Mouse (Mus musculus) spleen, postnatal 10 days (tissue): ENCODE measurements at regions not wholly inside any gene's neighbourhood (a gene's known extent, or its start where the extent isn't known, plus 50 kb on each side); places are given as distances from the start of the nearest gene placed in this dataset.

Source experiments
- DNase-seq, 2 experiments: peaks; one replicate each; pipeline ENCODE4 v3.0.0; 2021 to 2022; ENCODE audit warnings: low spot score in 2 of 2

GRCm38 (mm10) chr7:135817868-135818267, 101.7 kb upstream of the Mki67 start:
- no peak for DNase-seq

GRCm38 (mm10) chr7:135818298-135818697, 102.1 kb upstream of the Mki67 start:
- DNase-seq, result no peak

DNA sequence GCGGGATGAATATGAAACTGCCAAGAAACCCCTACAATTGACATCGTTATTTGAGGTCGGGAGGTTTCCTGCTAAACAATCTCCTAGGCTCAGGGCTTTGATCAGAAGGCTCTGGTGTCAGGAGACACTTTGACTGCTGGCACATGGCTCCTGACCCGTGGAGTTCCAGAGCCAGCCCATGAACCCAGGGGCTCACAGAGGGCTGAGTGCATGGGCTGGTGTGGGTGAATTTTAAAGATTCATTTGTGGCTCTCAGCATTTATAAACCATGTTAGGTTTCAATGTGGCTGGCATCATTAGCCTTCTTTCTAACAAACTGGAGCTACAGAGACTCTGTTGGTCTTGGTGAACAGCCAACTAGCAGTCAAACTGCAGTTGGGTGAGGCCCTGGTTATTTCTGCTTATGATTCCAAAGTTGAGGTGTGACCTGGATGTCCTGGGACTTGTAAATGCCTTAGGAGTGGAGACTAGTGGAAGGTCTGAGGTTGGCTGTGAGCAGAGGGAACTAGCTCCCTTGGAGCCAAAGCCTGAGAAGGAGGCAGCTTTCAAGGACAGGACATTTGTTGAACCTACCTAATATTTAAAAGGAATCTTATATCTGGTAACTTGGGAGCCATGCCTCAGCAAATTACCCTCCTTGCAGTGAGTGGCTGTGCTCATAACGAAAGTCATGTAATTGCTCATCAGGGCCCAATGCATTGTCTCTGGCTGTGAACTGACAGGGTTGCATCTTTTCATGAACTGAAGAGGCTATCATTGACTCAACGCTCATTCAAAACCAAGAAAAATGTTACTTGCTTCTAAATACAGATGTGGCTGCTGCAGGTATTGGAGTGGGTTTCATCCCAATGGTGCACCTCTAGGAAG, 108.0 kb upstream of the Mki67 start:
- DNase-seq, result no peak

- DNase-seq, result no peak
These were observed 113.1 kb upstream of the Mki67 start for GRCm38 (mm10) chr7:135829246-135829645.

DNA sequence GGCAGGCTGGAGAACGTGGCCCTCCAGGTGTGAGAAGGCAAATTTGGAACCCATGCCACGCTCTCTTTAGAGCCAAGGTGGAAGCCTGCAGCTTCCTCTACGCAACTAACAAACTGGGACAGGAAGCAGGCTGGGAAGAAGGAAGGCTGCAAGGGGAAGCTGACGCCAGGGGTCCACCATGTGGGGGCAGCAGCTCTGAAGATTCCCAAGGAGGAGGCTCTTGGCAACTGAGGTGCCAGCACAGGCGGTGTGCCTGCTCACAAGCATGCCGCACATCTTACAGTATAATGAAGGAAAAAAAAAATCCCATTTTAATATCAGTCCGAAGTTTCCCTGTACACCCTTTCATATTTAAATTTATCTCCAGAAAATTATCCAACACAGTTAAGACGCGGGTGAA, 117.3 kb upstream of the Mki67 start:
- no peak for DNase-seq

DNA sequence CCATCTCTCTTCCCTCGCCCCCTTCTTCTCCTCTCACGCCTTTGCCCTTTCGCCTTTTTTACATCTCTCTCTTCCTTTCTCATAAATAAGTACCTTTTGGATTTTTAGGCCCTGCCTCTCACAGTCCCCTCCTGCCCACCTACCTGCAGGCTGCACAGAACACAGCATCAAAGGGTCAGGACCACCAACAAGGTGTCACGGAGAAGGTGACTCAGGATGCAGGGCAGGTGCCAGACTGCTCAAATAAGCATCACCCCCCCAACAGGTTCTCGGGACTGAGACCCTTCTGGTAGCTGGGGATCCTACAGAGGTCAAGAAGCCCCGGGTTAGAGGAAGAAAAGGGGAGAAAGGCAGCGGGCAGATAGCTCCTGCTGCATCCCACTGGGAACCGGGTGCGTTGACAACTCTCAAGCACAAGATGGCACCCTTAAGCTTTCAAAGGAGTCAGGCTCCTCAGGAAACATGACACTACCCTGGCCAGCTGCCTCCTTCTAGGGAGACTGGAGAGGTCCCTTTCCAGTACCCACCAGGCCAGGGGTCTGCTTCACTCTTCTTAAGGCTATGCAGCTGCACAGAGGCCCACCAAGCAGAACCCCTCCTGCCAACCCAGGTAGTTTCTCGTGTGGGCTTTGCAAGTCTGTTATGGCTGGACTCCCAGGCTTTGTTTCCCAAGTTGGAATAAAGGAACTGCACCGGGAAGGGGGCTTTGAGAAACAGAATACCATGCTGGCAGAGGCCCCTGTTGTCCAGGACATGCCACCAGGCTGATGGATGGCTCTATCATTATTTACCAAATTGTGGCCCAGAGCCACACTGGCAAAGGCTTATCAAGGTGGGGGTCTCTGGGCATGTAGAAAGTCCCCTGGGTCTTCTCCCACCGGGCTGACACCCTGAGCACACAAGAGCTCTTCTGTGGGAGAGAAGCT, 120.9 kb upstream of the Mki67 start:
- DNase-seq, result peak; percentile 26 to 44

- no peak for DNase-seq
These were observed 127.9 kb upstream of the Mki67 start for GRCm38 (mm10) chr7:135844018-135844417.

DNA sequence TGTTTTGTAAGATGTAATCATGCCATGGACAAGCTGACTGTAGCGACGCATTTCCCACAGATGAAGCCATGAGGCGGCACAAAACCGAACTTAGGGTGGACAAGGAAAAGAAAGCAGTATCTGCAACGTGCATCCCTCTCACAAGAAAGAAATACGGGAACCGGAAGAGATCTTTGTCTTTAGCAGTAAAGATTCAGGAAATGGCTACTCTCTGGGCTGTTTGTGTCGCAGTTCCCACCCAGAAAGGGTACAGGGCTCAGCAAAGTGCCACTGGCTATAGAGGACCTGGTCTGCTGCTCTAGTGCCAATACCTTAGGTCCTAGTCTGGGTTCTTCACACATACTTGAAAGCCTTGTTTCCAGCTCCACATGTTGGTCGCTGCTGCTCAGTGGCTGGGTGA, 131.1 kb upstream of the Mki67 start:
- no peak for DNase-seq

- no peak for DNase-seq
These were observed 132.0 kb upstream of the Mki67 start for GRCm38 (mm10) chr7:135848170-135848569.

DNA sequence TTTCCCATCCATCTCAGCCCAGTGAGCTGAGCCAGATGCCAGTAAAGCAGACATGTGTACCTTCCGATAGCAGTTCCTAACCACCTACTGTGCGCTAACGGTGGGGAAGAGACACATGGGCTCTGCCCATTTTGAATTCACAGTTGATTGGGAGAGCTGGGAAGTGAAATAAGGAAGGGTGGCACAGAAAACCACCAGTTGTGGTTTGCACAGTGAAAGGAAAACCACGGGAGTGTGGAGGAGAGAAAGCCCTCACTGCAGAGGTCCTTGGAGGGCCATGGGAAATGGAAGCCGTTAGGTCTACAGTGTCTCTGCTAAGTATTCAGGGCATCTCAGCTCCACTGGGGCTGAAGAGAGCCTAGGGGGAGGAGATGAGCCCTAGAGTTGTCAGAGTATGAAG, 132.7 kb upstream of the Mki67 start:
- DNase-seq, result no peak

DNA sequence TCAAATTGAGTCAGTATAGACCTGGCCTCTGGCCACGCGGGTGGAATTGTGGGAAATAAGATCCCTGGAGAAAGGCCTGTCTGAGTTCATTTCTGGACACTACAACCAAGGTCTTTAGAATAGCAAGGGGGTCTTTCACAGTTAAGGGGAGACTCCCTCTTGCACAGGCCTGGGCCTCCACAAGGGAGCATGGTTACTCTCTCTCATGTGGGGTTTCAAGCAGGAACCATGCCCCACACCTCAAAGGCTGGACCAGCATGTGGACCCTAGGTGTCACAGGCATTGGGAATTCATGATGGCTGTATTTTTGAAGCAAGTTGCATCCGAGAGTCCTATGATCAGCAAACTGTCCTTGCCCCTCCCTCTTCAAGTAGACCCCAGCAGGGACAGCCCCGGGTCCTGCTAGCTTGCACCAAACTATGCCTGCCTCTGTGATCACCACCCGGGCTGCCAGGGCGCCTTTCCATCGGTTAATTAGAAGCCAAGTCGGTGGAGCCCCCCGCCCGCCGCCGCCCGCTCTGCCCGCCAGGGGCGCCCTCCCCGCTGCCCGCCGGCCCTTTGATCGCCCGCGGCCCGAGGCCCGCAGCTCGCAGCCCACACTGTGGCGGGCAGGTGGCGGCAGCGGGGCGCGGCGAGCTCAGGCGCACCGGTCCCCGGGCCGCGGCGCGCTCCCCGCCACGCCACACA, 137.1 kb upstream of the Mki67 start:
- DNase-seq, result peak in 1 of 2 experiments; percentile 22

DNA sequence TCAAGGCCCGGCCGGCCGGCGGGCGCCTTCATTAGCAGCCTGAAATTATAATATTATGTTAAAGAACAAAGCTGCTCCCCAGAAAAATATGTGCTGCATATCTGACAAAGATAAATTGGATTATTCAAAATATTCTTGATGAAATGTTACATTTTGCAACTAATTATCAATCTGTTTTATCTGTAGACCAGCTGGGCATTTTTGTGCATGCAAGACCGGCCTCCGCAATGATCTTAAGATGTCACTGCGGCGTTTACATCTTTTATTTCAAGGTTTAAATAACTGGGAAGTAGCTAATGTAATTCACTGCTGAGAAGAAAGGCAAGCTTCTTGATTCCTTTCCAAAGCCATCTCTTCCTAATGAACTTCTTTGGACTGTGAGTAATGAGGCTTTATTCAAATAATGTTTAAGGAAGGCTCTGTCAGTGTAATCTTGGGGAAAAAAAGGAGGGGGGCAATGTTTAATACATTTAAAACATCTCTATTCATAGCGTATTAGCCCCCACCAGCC, 137.7 kb upstream of the Mki67 start:
- no peak for DNase-seq

- no peak for DNase-seq
These were observed 144.1 kb upstream of the Mki67 start for GRCm38 (mm10) chr7:135860288-135860687.

- DNase-seq, result no peak
These were observed 144.7 kb upstream of the Mki67 start for GRCm38 (mm10) chr7:135860741-135861408.

- DNase-seq, result no peak
These were observed 145.2 kb upstream of the Mki67 start for GRCm38 (mm10) chr7:135861409-135861805.

DNA sequence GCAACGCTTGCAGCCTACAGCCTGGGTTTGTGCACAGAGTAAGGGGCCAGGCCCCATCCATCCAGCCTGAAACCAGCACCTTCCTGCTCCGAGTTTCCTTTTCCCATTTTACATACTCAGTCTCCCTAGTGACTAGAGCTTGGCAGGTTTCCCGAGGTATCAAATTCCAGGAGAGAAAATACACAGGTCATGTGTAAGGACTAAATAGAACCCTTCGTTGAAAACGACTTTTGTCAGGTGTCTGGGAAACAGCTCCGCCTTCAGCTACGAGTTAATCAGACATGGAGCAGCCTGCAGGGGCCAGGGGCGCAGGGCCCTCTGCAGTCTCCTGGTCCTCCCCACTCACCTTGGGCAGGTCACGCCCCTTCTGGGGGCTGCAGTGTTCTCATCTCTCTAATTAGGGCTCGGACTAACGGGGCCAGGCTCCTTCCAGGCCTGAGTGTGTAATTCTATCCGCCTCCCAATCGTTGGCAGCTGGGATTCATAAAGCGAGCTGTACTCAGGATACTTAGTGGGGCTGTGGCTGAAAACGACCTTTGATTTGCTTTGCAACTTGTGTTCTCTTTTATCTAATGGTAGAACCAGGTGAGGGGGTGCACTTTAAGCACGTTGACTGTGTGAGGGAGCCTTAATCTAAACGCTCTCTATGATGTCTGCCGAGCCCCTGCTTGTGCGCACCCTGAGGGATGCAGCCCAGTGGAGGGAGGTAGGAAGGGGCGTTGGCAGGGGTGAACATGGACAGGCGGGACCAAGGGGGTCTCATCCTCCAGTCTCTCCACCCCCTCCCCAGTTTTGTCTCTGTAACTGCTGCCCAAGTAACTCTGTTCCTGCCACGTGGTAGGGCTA, 147.6 kb upstream of the Mki67 start:
- no peak for DNase-seq

- no peak for DNase-seq
These were observed 154.8 kb upstream of the Mki67 start for GRCm38 (mm10) chr7:135870981-135871380.

- DNase-seq, result no peak
These were observed 161.1 kb upstream of the Mki67 start for GRCm38 (mm10) chr7:135877091-135877874.

DNA sequence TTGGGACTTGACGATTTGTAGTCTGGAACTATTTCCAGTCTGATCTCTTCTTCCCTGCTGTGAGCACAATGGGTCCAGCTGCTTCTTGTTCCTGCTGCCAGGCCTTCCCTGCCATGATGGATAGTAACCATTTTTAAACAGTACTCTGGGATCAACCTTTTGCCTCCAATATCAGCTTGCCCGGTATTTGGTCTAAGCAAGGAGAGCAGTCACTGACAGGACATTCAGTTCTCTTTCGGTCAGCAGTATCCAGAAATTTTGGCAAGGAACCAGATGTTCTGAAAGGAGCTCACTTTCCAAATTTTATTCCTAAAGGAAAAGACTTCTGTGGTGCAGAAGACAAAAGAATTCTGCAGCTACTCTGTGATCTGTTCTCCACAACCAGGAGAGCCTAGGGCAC, 162.6 kb upstream of the Mki67 start:
- no peak for DNase-seq

- no peak for DNase-seq
These were observed 164.3 kb upstream of the Mki67 start for GRCm38 (mm10) chr7:135880446-135880845.
